Mouse (Mus musculus) right cerebral cortex, adult 2 months (tissue): ENCODE data around the gene Atxn7l1.
"Not testable (repeated sequence)": the region's sequence is repeated elsewhere in the genome, so short reads cannot be mapped to it uniquely, and the experiment has no call there.

Source experiments
- DNase-seq, 2 experiments: peaks; one replicate each; pipeline ENCODE4 v3.0.0; 2021 to 2022; ENCODE audit warnings: low spot score in 2 of 2

Gene Atxn7l1

DNA sequence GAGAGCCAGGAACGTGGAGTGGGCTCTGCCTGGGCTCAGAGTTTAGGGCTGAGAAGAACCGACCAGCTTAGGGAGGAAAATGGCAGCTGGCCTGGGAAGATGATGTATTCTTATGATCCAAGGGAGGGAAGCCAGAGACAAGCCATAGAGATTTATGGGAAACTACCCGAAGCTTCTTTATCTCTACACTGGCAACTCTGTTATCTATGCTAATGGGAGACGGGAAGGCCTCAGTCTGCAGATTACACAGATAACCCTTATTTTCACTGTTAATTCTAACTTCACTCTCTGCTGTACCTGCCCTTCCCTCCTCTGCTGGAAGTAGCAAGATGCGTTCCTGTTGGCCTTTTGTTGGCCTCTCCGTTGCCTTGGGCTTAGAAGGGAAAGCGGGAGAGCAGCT lies 5.6 kb downstream of the Atxn7l1 start:
- no peak for DNase-seq

DNA sequence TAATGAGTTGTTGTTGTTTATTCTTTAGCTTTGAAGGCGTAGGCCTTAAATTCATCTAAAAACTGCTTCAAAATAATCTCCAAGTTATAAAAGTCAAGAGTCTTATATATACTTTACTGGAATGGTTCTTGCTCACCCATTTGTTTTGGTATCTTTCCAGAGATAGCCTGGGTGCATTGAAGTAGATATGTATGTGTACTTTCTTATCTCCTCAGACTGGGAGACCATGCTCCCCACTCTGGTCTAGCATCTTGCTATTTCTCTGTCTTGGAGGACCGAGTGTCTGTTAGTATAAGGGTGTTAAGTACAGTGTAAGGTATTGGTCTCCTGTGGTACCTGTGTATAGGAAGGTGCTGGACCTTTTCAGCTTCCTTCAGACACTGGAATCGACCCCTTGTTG lies 6.4 kb downstream of the Atxn7l1 start:
- DNase-seq = no peak

- DNase-seq = no peak
Observed at GRCm38 (mm10) chr12:33154732-33155131, 7.2 kb downstream of the Atxn7l1 start.

- DNase-seq = no peak
Observed at GRCm38 (mm10) chr12:33156334-33157018, 9.0 kb downstream of the Atxn7l1 start.

- DNase-seq = no peak
Observed at GRCm38 (mm10) chr12:33158256-33158655, 10.8 kb downstream of the Atxn7l1 start.

GRCm38 (mm10) chr12:33160406-33160805 lies 12.9 kb downstream of the Atxn7l1 start:
- DNase-seq = no peak

DNA sequence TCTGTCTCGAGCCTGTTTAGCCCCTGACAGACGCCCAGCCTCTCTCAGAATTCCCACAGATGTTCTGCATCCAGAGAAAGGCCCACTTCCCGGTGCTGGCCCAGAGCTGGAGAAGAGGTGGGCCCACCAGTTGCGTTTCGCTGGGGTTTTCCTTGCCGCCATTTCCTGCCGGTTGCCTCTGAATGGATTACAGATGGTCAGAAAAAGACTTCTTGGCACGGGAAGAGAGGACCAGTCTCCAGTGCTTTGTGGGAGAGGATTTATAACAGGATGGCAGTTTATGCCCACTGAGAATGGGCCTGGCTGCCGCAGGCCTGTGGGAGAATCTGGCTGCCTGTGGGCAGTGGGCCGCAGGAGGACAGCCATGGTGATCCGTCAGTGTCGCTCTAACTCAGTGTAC lies 15.0 kb downstream of the Atxn7l1 start:
- DNase-seq = no peak

DNA sequence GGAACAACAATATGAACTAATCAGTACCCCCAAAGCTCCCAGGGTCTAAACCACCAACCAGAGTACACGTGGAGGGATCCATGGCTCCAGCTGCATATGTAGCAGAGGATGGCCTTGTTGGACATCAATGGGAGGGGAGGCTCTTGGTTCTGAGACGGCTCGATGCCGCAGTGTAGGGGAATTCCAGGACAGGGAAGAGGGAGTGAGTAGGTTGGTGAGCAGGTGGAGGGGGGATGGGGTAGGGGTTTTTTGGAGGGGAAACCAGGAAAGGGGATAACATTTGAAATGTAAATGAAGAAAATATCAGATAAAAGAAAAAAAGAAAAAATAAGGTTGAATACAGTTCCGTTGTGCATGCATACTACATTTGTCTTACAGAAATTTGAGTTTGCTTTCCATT lies 16.5 kb downstream of the Atxn7l1 start:
- DNase-seq = not testable (repeated sequence)

GRCm38 (mm10) chr12:33166712-33167111 lies 19.2 kb downstream of the Atxn7l1 start:
- DNase-seq = no peak

DNA sequence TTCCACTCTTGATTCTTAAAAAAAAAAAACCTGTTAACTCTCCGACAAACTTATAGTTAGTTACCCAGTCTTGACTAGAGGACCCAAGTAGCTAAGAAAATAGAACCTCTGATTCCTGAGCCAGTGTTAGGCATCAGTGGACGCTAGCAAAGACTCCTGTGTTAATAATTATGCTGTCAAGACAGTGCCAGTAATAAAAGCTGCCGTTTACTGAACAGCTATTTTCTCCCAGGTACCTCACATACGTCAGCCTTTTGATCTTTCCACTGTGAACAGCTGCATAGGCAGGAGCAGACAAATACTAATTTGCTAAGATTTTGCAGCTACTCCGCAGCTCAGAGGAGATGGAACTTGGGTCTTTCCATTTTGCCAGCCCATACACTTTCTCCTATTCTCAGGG lies 20.1 kb downstream of the Atxn7l1 start:
- no peak for DNase-seq

DNA sequence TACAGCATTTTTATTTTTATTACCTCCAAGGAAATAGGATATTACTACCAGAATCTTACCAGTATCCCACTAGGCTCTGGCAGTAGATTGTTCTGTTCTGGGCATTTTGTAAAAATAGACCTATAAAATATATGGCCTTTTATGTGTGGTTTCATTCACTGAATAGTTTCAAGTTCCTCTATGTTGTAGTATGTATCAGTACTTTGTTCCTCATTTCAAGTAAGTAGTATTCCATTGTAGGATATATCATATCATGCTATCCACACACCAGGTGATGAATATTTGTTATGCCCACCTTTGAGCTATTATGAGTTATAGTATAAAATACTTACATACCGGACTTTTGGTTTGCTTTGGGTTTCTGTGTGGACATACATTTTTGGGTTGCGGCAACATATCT lies 21.0 kb downstream of the Atxn7l1 start:
- no peak for DNase-seq

DNA sequence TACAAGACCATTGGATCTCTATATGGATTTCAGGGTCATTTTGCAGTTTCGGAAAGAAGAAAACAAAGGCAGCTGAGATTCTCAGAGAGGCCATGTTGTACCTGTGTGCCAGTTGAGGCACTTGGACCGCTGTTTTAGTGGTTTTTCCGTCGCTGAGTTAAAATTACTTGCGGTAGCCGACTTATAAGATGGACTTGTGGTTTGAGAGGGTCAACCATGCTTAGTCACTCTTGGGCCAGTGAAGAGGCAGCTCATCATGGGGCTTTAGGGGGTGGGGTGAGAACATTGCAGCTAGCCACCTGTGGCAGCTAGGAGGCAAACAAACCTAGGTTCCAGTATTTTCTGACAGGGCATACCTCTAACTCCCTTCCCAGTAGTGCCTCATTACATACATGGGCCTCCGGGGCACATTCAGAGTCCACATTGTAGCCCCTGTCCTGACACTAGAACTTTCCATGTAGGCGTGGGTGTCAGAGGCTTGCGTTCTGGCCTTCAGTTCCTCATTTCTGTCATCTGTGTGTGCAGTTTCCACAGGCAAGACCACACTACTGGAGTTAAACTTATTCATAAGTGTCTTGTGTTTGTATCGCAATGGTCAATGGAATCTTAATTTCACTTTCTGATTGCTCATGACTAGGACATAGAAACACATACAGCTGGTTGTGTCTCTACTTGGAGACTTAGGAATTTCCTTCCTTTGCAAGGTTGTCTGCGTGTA lies 22.4 kb downstream of the Atxn7l1 start:
- no peak for DNase-seq

DNA sequence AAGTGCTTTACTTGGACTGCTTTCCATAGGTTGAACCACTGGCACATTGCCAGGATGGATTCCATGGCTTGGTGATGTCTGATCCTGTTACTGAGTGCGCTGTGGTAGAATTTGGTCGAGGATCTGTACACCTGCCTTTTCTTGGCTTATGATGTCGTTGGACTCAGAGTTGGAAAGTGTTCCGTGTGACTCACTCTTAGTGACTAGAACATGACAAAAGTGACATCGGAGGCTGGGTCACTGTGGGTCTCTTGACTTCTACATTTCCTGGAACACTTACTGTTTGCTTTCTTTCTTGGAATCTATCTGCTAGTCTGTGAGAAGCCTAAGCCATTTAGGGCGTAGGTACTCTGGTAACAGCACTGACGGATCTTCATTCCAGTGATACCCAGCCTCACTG lies 23.3 kb downstream of the Atxn7l1 start:
- no peak for DNase-seq

GRCm38 (mm10) chr12:33172926-33173325 lies 25.4 kb downstream of the Atxn7l1 start:
- DNase-seq = no peak

DNA sequence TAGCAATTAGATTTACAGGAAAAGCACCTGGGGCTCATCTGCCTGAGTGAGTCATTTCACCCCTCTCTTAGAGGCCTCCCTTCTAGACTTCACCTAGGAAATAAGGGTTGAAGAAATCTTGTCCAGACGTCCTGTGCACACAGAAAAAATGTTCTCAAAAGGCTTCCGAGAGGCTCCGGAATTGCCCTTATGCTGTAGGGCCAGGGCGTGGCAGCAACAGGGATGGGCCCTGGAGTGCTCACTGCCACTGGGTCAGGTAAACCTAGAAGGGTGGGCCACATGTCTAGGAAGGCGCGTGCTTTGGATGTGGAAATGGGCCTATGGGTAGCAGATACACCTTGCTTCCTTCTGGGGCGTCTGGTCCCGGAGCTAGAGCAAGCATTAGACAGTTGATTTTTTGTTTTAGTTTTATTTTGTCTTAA lies 26.2 kb downstream of the Atxn7l1 start:
- DNase-seq = no peak

- DNase-seq = no peak
Observed at GRCm38 (mm10) chr12:33174171-33174570, 26.7 kb downstream of the Atxn7l1 start.

DNA sequence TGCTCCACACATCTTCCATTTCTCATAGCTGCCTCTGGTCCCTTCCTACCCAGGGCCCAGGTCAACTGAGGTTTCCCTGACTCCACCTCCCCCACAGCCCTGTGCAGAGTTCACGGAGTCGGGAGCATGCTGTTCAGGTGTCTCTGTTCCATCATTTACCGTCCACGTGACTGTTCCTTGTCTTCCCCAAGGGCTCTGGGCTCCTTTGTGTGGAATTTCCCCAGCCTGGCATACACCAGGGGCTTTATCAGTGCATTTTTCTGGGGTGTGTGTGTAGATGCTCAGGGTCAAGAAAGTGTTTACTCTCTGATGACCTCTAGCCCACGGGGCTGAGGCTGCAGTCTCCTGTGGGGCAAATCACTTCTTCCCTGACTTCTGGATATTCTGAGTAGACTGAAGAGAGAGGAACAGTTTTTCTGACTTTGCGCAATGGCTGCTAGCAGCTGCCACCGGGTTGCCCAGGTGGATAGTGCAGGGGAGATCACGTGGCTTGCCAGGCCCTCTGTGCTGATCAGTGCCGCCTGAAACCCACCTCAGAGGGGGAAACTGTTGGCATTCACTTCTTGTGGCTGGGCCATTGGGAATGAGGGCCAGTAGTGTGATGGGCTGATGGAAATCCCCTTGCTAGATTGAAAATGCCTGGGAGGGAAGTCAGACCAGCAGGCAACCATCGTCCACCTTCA lies 27.3 kb downstream of the Atxn7l1 start:
- no peak for DNase-seq

- no peak for DNase-seq
Observed at GRCm38 (mm10) chr12:33175621-33176554, 28.4 kb downstream of the Atxn7l1 start.

DNA sequence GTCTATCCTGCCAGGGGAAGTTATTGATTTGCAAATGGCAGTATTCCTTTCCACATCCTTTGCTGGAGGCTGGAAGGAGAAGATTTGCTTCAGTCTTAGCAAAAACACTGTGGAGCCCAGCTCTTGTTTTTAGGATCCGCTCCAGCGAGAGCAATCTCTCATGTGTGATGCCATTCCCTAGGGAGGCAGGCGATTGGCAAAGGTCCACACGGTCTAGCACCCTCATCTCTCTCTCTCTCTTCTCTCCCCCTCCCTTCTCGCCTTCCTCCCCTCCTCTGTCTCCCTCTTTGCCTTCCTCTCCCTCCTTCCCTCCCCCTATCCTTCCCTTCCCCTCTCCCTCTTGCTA lies 29.0 kb downstream of the Atxn7l1 start:
- peak in 1 of 2 experiments; percentile 28 for DNase-seq

- DNase-seq = no peak
Observed at GRCm38 (mm10) chr12:33180421-33180820, 32.9 kb downstream of the Atxn7l1 start.

DNA sequence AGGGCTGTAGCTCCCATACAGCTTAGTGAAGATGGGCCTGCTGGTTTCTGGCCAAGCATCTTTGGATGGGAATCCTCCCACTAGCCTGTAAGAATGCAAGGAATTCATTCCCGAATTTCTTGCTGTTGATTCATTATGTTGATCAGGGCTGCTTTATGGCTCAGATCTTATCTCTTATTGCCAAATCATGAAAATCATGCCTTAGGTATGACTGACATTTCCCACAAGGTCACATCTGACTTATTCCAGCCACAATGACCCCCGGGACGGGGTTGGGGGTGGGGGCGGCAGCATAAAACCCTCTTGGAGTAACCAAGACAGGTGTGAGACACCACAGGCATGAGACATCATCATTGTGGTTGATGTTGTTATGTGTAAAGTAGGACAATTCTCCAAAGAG lies 34.4 kb downstream of the Atxn7l1 start:
- no peak for DNase-seq
